Mouse (Mus musculus): ENCODE measurements around the gene Spast.
"Not testable (repeated sequence)": the region's sequence is repeated elsewhere in the genome, so short reads cannot be mapped to it uniquely, and the experiment has no call there.

The Spast gene

DNA sequence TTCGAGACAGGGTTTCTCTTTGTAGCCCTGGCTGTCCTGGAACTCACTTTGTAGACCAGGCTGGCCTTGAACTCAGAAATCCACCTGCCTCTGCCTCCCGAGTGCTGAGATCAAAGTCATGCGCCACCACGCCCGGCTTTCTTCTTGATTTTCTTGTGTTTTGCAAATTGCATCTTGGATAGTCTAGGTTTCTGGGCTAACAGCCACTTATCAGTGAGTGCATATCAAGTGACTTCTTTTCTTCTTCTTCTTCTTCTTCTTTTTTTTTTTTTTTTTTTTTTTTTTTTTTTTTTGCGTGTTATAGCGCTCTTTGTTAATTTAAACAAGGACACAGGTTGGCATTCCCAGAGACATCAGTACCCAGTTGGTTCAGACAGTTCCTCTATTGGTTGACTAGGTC lies 11.6 kb upstream of the Spast start:
- DNase-seq (ENCODE audit: low read depth): not testable (repeated sequence)

DNA sequence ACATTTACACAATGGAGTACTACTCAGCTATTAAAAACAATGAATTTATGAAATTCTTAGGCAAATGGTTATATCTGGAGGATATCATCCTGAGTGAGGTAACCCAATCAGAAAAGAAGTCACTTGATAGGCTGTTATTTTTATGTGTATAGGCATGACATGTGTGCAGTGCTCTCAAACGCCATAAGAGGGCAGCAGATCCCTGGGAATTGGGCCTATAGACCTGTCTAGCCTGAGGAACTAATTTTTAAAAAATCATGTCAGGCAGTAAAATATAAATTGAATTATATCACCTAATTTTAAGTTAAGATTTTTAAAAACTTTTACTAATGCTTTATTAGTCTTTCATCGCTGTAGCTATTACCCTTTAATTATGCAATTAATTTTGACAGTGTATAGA lies 10.6 kb upstream of the Spast start:
- DNase-seq (ENCODE audit: low read depth): peak; percentile 81

DNA sequence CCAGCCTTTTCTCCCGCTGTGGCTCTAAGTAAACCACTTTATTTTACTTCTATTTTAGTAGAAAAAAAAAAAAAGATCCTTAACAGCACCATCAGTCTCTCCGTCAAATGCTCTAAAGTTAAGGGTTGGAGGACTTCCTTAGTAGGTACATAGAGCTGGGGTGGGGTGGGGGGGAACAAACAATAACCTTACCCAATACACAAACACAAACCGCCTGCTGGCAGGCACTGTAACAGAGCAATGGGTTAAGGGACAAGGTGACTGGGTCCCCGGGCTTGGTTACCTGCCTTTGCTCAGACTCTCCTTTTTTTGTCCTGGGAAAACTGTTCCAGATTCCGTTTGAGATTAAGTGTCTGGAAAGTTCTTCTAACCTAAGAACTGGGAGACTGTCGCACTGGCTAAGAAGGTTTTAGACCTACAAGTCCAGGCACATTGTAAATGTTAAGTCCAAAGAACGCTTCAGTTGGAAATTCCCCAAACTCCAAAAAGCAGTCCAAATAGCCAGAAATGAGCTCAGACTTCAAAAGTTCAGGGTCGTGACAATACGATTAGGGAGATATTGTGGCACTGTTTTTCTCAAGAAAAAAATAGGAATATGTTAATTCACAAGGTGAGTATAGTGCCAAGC lies 7.6 kb upstream of the Spast start:
- DNase-seq (ENCODE audit: low read depth): no peak

DNA sequence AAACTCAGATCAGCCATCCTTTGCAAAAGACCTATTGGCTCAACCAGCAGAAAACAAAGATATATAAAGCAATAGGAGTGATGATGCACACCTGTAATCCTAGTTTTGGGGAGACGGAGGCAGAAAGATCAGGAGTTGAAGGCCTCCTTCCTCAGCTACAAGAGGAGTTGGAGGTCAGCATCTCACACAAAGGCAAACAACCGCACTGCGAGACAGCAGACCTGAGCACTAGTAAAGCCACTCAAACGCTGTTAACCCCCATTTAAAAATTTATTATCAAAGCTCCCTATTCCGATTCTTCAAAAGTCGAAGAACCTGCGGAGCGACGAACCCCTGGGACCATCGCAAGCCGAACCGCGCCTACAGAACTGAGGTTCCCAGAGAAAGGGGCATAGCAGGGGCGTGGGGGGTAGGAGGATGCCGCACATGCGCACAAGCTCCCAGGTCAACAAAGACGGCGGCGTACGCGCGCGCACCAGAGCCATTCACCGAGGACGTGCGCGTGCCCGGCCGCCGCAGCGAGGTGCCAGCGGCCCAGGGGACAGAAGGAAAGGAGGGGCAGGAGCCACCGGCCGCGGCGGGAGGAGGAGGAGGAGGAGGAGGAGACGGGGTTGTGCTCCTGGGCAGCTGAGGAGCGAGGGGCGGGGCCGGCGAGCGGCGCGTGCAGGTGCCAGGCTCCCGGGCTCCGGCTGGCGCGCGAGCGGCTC lies 409 bp upstream of the Spast start:
- peak; percentile 97 for DNase-seq (ENCODE audit: low read depth)

DNA sequence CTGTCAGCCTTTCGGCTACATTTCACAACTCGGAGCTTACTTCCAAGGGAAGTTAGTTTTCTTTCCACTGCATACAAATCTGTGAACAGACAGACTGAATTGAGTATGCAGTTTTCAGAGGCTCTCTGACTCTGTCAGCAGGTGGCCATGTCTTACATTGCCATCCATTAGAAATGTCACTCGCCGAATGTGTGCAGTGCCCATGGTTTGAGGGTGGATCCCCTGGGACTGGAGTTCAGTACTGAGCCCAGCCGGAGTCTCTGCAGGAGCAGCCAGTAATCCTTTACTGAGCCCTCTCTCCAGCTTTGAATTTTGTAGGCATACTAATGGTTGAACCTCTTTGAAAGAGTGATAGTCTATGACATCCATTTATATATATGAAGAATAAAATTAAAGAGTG lies 2.4 kb downstream of the Spast start:
- DNase-seq (ENCODE audit: low read depth): no peak

- no peak for DNase-seq (ENCODE audit: low read depth)
These were observed 24.8 kb downstream of the Spast start for GRCm38 (mm10) chr17:74363592-74363991.

GRCm38 (mm10) chr17:74376916-74377315 lies 38.1 kb downstream of the Spast start:
- DNase-seq (ENCODE audit: low read depth): no peak

DNA sequence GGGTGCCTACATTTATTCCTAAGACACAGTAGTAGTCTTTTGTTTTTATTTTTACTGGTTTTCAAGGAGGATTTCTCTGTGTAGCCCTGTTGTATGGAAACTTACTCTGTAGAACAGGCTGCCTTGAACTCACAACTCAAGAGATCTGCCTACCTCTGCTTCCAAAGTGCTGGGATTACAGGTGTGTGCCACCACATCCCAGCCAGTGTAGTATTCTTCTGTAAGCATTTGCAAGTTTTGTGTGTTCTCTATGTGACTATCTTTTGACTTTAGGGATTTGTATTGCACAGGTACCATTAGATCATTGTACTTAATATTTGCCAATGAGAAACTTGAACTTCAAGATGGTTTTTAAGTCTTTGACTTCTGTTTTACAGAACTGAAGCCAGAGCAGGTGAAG lies 47.9 kb downstream of the Spast start:
- no peak for DNase-seq (ENCODE audit: low read depth)

GRCm38 (mm10) chr17:74389847-74390246 lies 51.1 kb downstream of the Spast start:
- peak; percentile 45 for DNase-seq (ENCODE audit: low read depth)

DNA sequence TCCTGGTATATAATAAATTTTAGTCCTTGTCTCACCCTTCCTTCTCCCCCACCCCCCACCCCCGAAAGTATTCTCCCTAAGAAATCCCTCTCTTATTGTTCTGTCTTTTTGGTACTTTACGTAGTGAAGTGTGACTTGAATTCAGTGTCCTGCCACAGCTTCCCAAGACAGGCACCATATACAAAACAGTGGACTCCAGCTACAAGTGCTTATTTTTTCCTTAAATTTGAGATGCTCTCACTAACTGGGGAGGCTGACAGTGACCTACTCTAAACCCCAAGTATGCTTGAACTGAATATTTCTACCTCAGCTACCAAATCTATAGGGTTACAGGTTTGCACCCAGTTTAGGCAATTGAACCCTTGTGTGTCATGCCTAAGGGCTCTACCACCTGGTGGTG lies 55.6 kb downstream of the Spast start:
- DNase-seq (ENCODE audit: low read depth): no peak

DNA sequence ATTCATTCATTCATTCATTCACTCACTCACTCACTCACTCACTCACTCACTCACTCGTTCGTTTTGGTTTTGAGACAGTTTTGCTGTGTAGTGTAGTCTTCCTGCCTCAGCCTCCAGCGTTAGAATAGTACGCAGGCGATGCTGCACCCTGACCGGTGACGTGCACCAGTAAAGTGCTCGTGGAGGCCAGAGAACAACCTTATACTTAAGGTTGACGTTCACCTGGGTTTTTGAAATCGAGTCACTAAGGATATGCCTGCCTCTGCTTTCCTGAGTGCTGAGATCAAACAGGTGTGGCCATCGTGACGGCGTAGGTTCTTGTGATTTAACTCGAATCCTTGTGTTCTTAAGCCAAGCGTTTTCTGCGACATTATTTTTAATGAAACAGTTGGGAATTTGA lies 56.1 kb downstream of the Spast start:
- no peak for DNase-seq (ENCODE audit: low read depth)

DNA sequence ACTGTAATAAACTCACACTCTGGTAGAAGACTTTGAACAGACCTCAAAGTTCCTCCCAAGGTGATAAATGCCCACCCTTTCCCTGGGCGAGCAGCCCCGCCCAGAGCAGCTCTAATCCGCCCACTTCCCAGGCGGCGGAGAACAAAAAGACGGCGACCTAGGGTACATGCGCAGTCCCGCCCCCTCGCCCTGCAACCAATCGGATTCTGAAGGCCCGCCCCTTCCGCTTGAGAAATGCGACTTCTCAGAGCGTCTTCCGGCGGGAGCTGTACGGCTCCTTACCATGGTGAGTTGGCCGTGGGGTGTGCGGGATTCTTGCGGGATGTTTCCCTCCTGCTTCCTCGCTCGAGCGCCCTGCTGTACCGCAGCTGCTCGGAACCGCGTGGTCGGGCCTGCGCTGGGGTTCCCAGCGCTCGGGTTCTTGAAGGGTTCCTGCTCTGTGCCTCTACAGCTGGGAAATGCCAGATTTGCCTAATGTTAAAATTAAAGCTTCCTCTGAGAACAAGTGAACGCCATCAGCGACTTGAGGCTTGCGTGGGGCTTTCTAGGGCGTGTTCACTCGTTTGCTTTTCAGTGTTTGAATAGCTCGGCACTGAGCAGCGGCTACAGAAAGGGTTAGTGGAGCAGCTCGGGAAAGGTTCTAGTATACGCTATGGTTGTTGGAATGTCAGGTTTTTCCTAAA lies 56.7 kb downstream of the Spast start, which contains the start of gene Slc30a6:
Gene Slc30a6, plus strand, starts transcription at position 226 of the 683 bp plus-strand sequence.
- peak; percentile 98 for DNase-seq (ENCODE audit: low read depth)

- DNase-seq (ENCODE audit: low read depth): no peak
These were observed 58.0 kb downstream of the Spast start for GRCm38 (mm10) chr17:74396766-74397165.

DNA sequence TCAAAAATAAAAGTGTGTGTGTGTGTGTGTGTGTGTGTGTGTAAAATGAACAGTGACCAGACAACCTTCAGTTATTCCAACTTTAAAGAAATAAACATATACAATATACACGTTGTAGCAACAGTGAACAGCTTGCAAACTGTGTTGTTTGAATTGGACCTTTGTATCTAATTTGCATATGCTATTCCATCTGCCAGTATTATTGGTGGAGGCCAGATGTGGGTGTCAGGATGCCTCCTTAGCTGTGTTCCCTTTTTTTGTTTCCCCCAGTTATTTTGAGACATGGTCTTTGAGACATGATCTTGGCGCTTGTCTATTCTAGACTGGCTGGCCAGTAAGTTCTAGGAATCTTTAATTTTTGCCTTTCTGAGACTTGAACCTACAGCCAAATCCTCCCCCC lies 58.4 kb downstream of the Spast start:
- DNase-seq (ENCODE audit: low read depth): no peak

GRCm38 (mm10) chr17:74402486-74403222 lies 63.9 kb downstream of the Spast start:
- DNase-seq (ENCODE audit: low read depth): peak; percentile 87

- no peak for DNase-seq (ENCODE audit: low read depth)
These were observed 67.7 kb downstream of the Spast start for GRCm38 (mm10) chr17:74406487-74406886.

- peak; percentile 48 for DNase-seq (ENCODE audit: low read depth)
These were observed 70.9 kb downstream of the Spast start for GRCm38 (mm10) chr17:74409722-74410121.

DNA sequence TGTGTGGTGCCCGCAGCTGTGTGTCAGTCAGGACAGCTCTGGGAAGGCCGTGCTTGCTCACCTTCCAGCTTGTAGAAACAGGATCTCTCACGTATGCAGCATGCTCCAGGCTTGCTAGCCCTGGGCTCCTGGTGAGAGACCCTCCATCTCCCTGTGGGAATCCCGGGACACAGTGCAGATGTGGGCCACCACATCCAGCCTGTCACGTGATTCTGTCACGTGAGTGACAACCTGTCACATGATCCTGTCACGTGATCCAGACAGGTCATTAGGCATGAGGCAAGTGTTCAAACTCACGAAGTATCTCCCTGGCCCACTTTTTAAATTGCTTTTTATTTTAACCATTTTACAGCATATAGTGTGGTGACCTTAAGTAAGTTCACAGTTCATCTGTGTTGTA lies 74.5 kb downstream of the Spast start:
- DNase-seq (ENCODE audit: low read depth): no peak

DNA sequence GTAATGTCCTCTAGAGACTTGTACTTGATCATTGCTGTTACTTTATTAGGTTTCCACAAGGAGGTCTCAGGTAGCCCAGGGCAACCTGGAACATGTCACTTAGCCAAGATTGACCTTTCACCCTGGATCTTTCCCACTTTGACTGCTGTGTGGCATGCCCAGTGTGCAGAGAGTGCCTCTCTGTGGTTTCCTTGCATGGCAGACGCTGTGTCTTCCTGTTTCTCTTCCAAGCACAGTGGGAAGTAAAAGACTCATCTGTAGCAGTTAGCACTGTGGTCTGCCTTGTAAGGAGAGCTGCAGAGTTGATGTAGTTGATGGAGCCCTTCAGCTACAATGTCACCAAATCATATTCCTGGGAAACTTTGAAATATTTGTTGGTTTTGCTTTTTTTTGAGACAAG lies 75.9 kb downstream of the Spast start:
- no peak for DNase-seq (ENCODE audit: low read depth)

- no peak for DNase-seq (ENCODE audit: low read depth)
These were observed 78.1 kb downstream of the Spast start for GRCm38 (mm10) chr17:74416841-74417360.

DNA sequence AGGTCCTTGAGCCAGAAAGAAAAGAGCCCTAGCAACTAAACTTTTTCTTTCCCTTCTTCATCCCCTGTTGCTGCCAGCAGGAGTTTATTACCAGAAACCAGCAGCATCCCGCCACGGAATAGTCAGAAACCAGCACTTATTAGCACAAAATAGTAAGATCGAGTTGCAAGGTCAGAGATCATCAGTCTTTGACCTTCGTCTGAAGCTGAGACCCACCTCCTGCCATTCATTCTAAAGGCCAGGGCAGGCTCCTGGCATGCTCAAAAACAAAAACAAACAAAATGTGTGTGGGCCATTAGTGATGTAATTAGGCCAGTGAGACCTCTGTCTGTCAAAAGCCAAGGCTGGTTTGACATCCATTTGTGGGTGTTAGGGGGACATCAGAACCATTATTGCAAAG lies 79.4 kb downstream of the Spast start:
- no peak for DNase-seq (ENCODE audit: low read depth)

- DNase-seq (ENCODE audit: low read depth): no peak
These were observed 81.9 kb downstream of the Spast start for GRCm38 (mm10) chr17:74420656-74421055.
